Mouse (Mus musculus) embryonic facial prominence, embryonic 15.5 days (tissue): ENCODE results near the gene Irf3. TPM values are rescaled to one million over a fixed set of nuclear protein-coding genes. Genes with fewer than 3 reads are reported as not detected.
A peak's percentile ranks its signal among the peaks of the same experiment; 100 is the strongest.

ENCODE experiments used
- ATAC-seq: fragments of 200-750 bp; cut with Nextera tagmentation; 2 replicates; pipeline ENCODE4 v1.8.0; 2017; ENCODE audit warnings: low read depth, moderate TSS enrichment; ENCODE audit not compliant: insufficient number of reproducible peaks, low FRiP score, low TSS enrichment
- H3K27ac ChIP-seq: fragments of 300-500 bp; sonication (generic); replicated peaks from 2 replicates; pipeline ENCODE4 v1.5.1; 2015; ENCODE audit warnings: mild to moderate bottlenecking, inconsistent platforms
- H3K27me3 ChIP-seq: fragments of 300-500 bp; sonication (generic); 2 replicates; pipeline ENCODE4 v1.6.1; 2015; ENCODE audit warnings: inconsistent platforms
- H3K36me3 ChIP-seq: fragments of 300-500 bp; sonication (generic); 2 replicates; pipeline ENCODE4 v1.6.1; 2015; ENCODE audit warnings: mild to moderate bottlenecking, inconsistent platforms
- H3K4me1 ChIP-seq: fragments of 300-500 bp; sonication (generic); 2 replicates; pipeline ENCODE4 v1.6.1; 2015; ENCODE audit warnings: inconsistent platforms
- H3K4me2 ChIP-seq: fragments of 300-500 bp; sonication (generic); replicated peaks from 2 replicates; pipeline ENCODE4 v1.6.1; 2015; ENCODE audit warnings: mild to moderate bottlenecking, inconsistent platforms
- H3K4me3 ChIP-seq: fragments of 300-500 bp; sonication (generic); replicated peaks from 2 replicates; pipeline ENCODE4 v1.5.1; 2015; ENCODE audit warnings: mild to moderate bottlenecking, inconsistent platforms
- H3K9ac ChIP-seq: fragments of 300-500 bp; sonication (generic); 2 replicates; pipeline ENCODE4 v1.6.1; 2015; ENCODE audit warnings: inconsistent platforms
- H3K9me3 ChIP-seq: fragments of 300-500 bp; sonication (generic); replicated peaks from 2 replicates; pipeline ENCODE4 v1.6.1; 2016; ENCODE audit warnings: inconsistent platforms
- WGBS: fragments of 180-500 bp; shearing (Covaris S2); methylation state at CpG from one replicate; pipeline ENCODE4 v1.1.7; 2015; 5-methylcytosine and 5-hydroxymethylcytosine counted together
- microRNA-seq: library from miRNA; unstranded; fragments of <30 nt; microRNA quantifications from one replicate; pipeline ENCODE4, GENCODE M21; 2016; ENCODE audit warnings: borderline number of aligned reads
- polyA plus RNA-seq: library from polyadenylated mRNA; unstranded; fragments of >200 nt; fragmentation: Nextera tagmentation; extraction: Ambion mirVana; gene quantifications from 2 replicates; pipeline ENCODE4 v1.2.1, GENCODE M21; 2015

The Irf3 gene
- polyA plus RNA-seq, 1 experiment from 2014 or later = 110 TPM

GRCm38 (mm10) chr7:45050945-45051600 is 53.6 kb downstream of the Irf3 start:
- Histone ChIP-seq H3K27me3 (no peaks in the 10 kb centered on the region), H3K4me2 (peak overlapping the region; percentile 94), H3K9ac (peak overlapping the region; percentile 83), H3K36me3 (peaks cover 43% of the 10 kb centered on the region), H3K4me3 (peak overlapping the region; percentile 79), H3K4me1 (peaks cover 29% of the 10 kb centered on the region), H3K9me3 (no peaks in the 10 kb centered on the region), H3K27ac (peak overlapping the region; percentile 100)
- 0 out of 2 replicates have a peak, but pooled peaks have one; percentile 9 for ATAC-seq
- WGBS = 4% methylated on average over 16 of the region's 16 CpGs

GRCm38 (mm10) chr7:45051601-45051974 is 54.1 kb downstream of the Irf3 start:
- Histone ChIP-seq H3K9ac (peak overlapping the region; percentile 83), H3K36me3 (peaks cover 38% of the 10 kb centered on the region), H3K27me3 (no peaks in the 10 kb centered on the region), H3K4me1 (peaks cover 29% of the 10 kb centered on the region), H3K9me3 (no peaks in the 10 kb centered on the region), H3K4me3 (peak overlapping the region; percentile 79), H3K27ac (peak overlapping the region; percentile 100), H3K4me2 (peak overlapping the region; percentile 94)
- ATAC-seq = no peak
- 1% methylated on average over 13 of the region's 13 CpGs for WGBS

Small RNA genes within 50 kb of the gene (microRNA-seq; reads per million reads assigned to microRNA genes)
- gene Mir7054 = 0.52 reads per million

Other genes starting within 250 kb of the Irf3 start
- 32.9 and 35.2 TPM in 2 replicates for gene Vrk3, start 249.2 kb upstream of the Irf3 start, polyA plus RNA-seq
- 1.4 and 1.8 TPM in 2 replicates for gene Zfp473, start 246.6 kb upstream of the Irf3 start, polyA plus RNA-seq
- gene Nup62, start 181.6 kb upstream of the Irf3 start, polyA plus RNA-seq = 83.9 and 84.0 TPM in 2 replicates
- 0.88 and 1.6 TPM in 2 replicates for gene Il4i1, start 181.3 kb upstream of the Irf3 start, polyA plus RNA-seq
- 12.4 and 14.7 TPM in 2 replicates for gene Atf5, start 181.0 kb upstream of the Irf3 start, polyA plus RNA-seq
- gene Akt1s1, start 148.7 kb upstream of the Irf3 start, polyA plus RNA-seq = 124 and 127 TPM in 2 replicates
- 86.6 and 89.3 TPM in 2 replicates for gene Tbc1d17, start 148.6 kb upstream of the Irf3 start, polyA plus RNA-seq
- 30.4 and 37.3 TPM in 2 replicates for gene Pnkp, start 140.5 kb upstream of the Irf3 start, polyA plus RNA-seq
- 428 and 442 TPM in 2 replicates for gene Ptov1, start 127.9 kb upstream of the Irf3 start, polyA plus RNA-seq
- 110 and 122 TPM in 2 replicates for gene Med25, start 104.9 kb upstream of the Irf3 start, polyA plus RNA-seq
- gene Fuz, start 101.6 kb upstream of the Irf3 start, polyA plus RNA-seq = 29.4 and 30.1 TPM in 2 replicates
- gene Ap2a1, start 68.2 kb upstream of the Irf3 start, polyA plus RNA-seq = 73.0 and 76.2 TPM in 2 replicates
- 0.23 TPM in 1 of 2 replicates, not detected in the other for gene Tsks, start 54.4 kb upstream of the Irf3 start, polyA plus RNA-seq
- 30.0 and 35.8 TPM in 2 replicates for gene Cpt1c, start 22.8 kb upstream of the Irf3 start, polyA plus RNA-seq
- gene Prmt1, start 11.1 kb upstream of the Irf3 start, polyA plus RNA-seq = 455 and 479 TPM in 2 replicates
- gene Bcl2l12, start 1.1 kb downstream of the Irf3 start, polyA plus RNA-seq = 59.1 and 67.7 TPM in 2 replicates
- 40.7 and 41.9 TPM in 2 replicates for gene Scaf1, start 18.7 kb downstream of the Irf3 start, polyA plus RNA-seq
- 41.3 and 47.6 TPM in 2 replicates for gene Rras, start 20.3 kb downstream of the Irf3 start, polyA plus RNA-seq
- gene Prr12, start 55.2 kb downstream of the Irf3 start, polyA plus RNA-seq = 11.9 and 12.1 TPM in 2 replicates
- 68.5 and 73.6 TPM in 2 replicates for gene Nosip, start 64.8 kb downstream of the Irf3 start, polyA plus RNA-seq
- gene Prrg2, start 65.0 kb downstream of the Irf3 start, polyA plus RNA-seq = 26.0 and 26.9 TPM in 2 replicates
- gene Rcn3, start 94.6 kb downstream of the Irf3 start, polyA plus RNA-seq = 520 and 531 TPM in 2 replicates
- gene Fcgrt, start 106.2 kb downstream of the Irf3 start, polyA plus RNA-seq = 126 and 135 TPM in 2 replicates
- 1,509 and 1,523 TPM in 2 replicates for gene Rps11, start 126.8 kb downstream of the Irf3 start, polyA plus RNA-seq
- gene Rpl13a, start 131.1 kb downstream of the Irf3 start, polyA plus RNA-seq = 1,369 and 1,440 TPM in 2 replicates
- 0.12 and 0.37 TPM in 2 replicates for gene Gm45713, start 138.6 kb downstream of the Irf3 start, polyA plus RNA-seq
- 2.6 and 3.4 TPM in 2 replicates for gene Flt3l, start 138.8 kb downstream of the Irf3 start, polyA plus RNA-seq
- gene Pih1d1, start 156.7 kb downstream of the Irf3 start, polyA plus RNA-seq = 81.2 and 87.5 TPM in 2 replicates
- gene Aldh16a1, start 156.9 kb downstream of the Irf3 start, polyA plus RNA-seq = 43.7 and 47.1 TPM in 2 replicates
- 0.33 and 0.39 TPM in 2 replicates for gene Slc17a7, start 166.3 kb downstream of the Irf3 start, polyA plus RNA-seq
- 5.5 and 13.4 TPM in 2 replicates for gene Gfy, start 181.9 kb downstream of the Irf3 start, polyA plus RNA-seq
- not detected in 2 replicates for gene Pth2, start 183.3 kb downstream of the Irf3 start, polyA plus RNA-seq
- 1.00 and 1.1 TPM in 2 replicates for gene Ccdc155, start 207.2 kb downstream of the Irf3 start, polyA plus RNA-seq
- gene Dkkl1, start 214.5 kb downstream of the Irf3 start, polyA plus RNA-seq = 30.7 and 38.5 TPM in 2 replicates
- 141 and 148 TPM in 2 replicates for gene Tead2, start 218.1 kb downstream of the Irf3 start, polyA plus RNA-seq
- 4.8 and 4.9 TPM in 2 replicates for gene Cd37, start 241.5 kb downstream of the Irf3 start, polyA plus RNA-seq
- gene Slc6a16, start 243.4 kb downstream of the Irf3 start, polyA plus RNA-seq = 0.13 and 0.27 TPM in 2 replicates